Mouse (Mus musculus) cerebellum, postnatal 25 days (tissue): ENCODE results near the gene Gm44805.

ENCODE experiments used
- DNase-seq, 2 experiments: peaks; one replicate each; pipeline ENCODE4 v3.0.0; 2021; ENCODE audit warnings: mixed read lengths in 2 of 2

Gm44805 gene

GRCm38 (mm10) chr7:19628536-19629360 lies 52.5 kb downstream of the Gm44805 start:
- DNase-seq, result peak; percentile 79 to 88

- no peak for DNase-seq
These were observed 53.1 kb downstream of the Gm44805 start for GRCm38 (mm10) chr7:19628192-19628535.

GRCm38 (mm10) chr7:19627721-19628120 lies 53.5 kb downstream of the Gm44805 start:
- DNase-seq, result no peak

GRCm38 (mm10) chr7:19623433-19623832 lies 57.8 kb downstream of the Gm44805 start:
- no peak for DNase-seq

GRCm38 (mm10) chr7:19622241-19622640 lies 59.0 kb downstream of the Gm44805 start:
- no peak for DNase-seq
